8 mouse cellular contexts compared by ENCODE assay signal in genomic region chr5:142907048-142907802, GRCm38 (mm10). TPM values are rescaled to one million over a fixed set of nuclear protein-coding genes. Genes with fewer than 3 reads are reported as not detected.
DNase-seq lines count a peak whose midpoint lies in the region; ATAC-seq and TF ChIP-seq lines count a peak whose summit lies in the region.

No protein-coding gene starts in this region.

- H3K4me2 ChIP-seq in embryonic facial prominence, embryonic 11.5 days (ENCODE audit: low read depth, low read length): peak overlapping the region; percentile 70
- peak overlapping the region; percentile 93 for H3K4me2 ChIP-seq in limb, embryonic 14.5 days (replicated peaks; ENCODE audit: low read depth, low read length, severe bottlenecking)
- peak overlapping the region; percentile 72 for H3K4me2 ChIP-seq in midbrain, postnatal 0 days (ENCODE audit: low read depth, low read length, poor library complexity, severe bottlenecking)

- peak overlapping the region; percentile 93 for H3K27ac ChIP-seq in embryonic facial prominence, embryonic 11.5 days (replicated peaks; ENCODE audit: low read depth, low read length)
- H3K27ac ChIP-seq in limb, embryonic 14.5 days (replicated peaks; ENCODE audit: low read depth, low read length): peak overlapping the region; percentile 99
- H3K27ac ChIP-seq in midbrain, postnatal 0 days (ENCODE audit: low read depth, low read length): peak overlapping the region; percentile 100

- H3K9me3 ChIP-seq in embryonic facial prominence, embryonic 11.5 days (replicated peaks; ENCODE audit: control insufficient read depth, low read length): no peaks in the 10 kb centered on the region
- H3K9me3 ChIP-seq in limb, embryonic 14.5 days (ENCODE audit: control insufficient read depth, low read length): no peaks in the 10 kb centered on the region
- no peaks in the 10 kb centered on the region for H3K9me3 ChIP-seq in midbrain, postnatal 0 days (ENCODE audit: low read length)

- 43% methylated on average over 14 of the region's 14 CpGs for WGBS in embryonic facial prominence, embryonic 11.5 days
- 25% methylated on average over 14 of the region's 14 CpGs for WGBS in limb, embryonic 14.5 days
- WGBS in midbrain, postnatal 0 days: 20% methylated on average over 14 of the region's 14 CpGs

- TF ChIP-seq POLR2A in limb, embryonic 14.5 days (IDR thresholded peaks at IDR 0.05; ENCODE audit: borderline replicate concordance, extremely low read depth, insufficient read depth, insufficient read length): no peak

- peak overlapping the region; percentile 80 for H3K9ac ChIP-seq in embryonic facial prominence, embryonic 11.5 days (replicated peaks; ENCODE audit: low read length)
- H3K9ac ChIP-seq in limb, embryonic 14.5 days (ENCODE audit: low read depth, low read length, severe bottlenecking): peak overlapping the region; percentile 100
- H3K9ac ChIP-seq in midbrain, postnatal 0 days (replicated peaks; ENCODE audit: low read length, poor library complexity, severe bottlenecking): peak overlapping the region; percentile 68

- H3K4me3 ChIP-seq in embryonic facial prominence, embryonic 11.5 days (ENCODE audit: low read depth, low read length): peak overlapping the region; percentile 100
- peak overlapping the region; percentile 83 for H3K4me3 ChIP-seq in limb, embryonic 14.5 days (replicated peaks; ENCODE audit: low read length)
- peak overlapping the region; percentile 97 for H3K4me3 ChIP-seq in midbrain, postnatal 0 days (ENCODE audit: low read depth, low read length)

- no peaks in the 10 kb centered on the region; the same call in 1 of the 2 replicates for H3K4me1 ChIP-seq in embryonic facial prominence, embryonic 11.5 days (ENCODE audit: control insufficient read depth, insufficient read depth, low read length)
- H3K4me1 ChIP-seq in limb, embryonic 14.5 days (ENCODE audit: control insufficient read depth, insufficient read depth, low read length): peaks cover 40% of the 10 kb centered on the region
- H3K4me1 ChIP-seq in midbrain, postnatal 0 days (ENCODE audit: insufficient read depth, low read length): peaks cover 18% of the 10 kb centered on the region

- peak; percentile 44 for DNase-seq in ovary, adult 18-20 months (ENCODE audit: low spot score)
- no peak for DNase-seq in ovary, postnatal 10 days (ENCODE audit: low spot score)
- no peak for DNase-seq in embryonic facial prominence, embryonic 11.5 days (ENCODE audit: low spot score)
- peak; percentile 73 for DNase-seq in heart, adult 8-10 months (ENCODE audit: low spot score)
- peak; percentile 37 to 59 for DNase-seq in kidney, adult 8-10 months
- peak; percentile 86 for DNase-seq in limb, embryonic 14.5 days (ENCODE audit: low spot score)
- DNase-seq in midbrain, postnatal 0 days (ENCODE audit: low spot score): peak; percentile 89
- peak; percentile 63 to 64 for DNase-seq in thymus, postnatal 10 days (ENCODE audit: low spot score in 2 of 2)

- peaks cover 13% of the 10 kb centered on the region for H3K36me3 ChIP-seq in embryonic facial prominence, embryonic 11.5 days (replicated peaks; ENCODE audit: control insufficient read depth, insufficient read depth, low read depth, low read length)
- peaks cover 33% of the 10 kb centered on the region for H3K36me3 ChIP-seq in limb, embryonic 14.5 days (ENCODE audit: control insufficient read depth, insufficient read depth, low read length)
- peaks cover 20% of the 10 kb centered on the region for H3K36me3 ChIP-seq in midbrain, postnatal 0 days (ENCODE audit: insufficient read depth, low read length)

- ATAC-seq in embryonic facial prominence, embryonic 11.5 days (replicated peaks; ENCODE audit: insufficient number of reproducible peaks, low FRiP score, low TSS enrichment, low read depth): no peak
- no peak for ATAC-seq in limb, embryonic 14.5 days (ENCODE audit: low FRiP score, low read depth)
- no peak; the same call in 1 of the 2 replicates for ATAC-seq in midbrain, postnatal 0 days (ENCODE audit: low FRiP score)

- no peaks in the 10 kb centered on the region for H3K27me3 ChIP-seq in embryonic facial prominence, embryonic 11.5 days (ENCODE audit: control insufficient read depth, insufficient read depth, low read length)
- no peaks in the 10 kb centered on the region for H3K27me3 ChIP-seq in limb, embryonic 14.5 days (ENCODE audit: control insufficient read depth, insufficient read depth, low read length)
- H3K27me3 ChIP-seq in midbrain, postnatal 0 days (ENCODE audit: insufficient read depth, low read length): no peaks in the 10 kb centered on the region

- no peak for TF ChIP-seq CTCF in midbrain, postnatal 0 days (IDR thresholded peaks at IDR 0.05)

RNA-seq across cellular contexts. Expression of gene Actb, which starts 0.7 kb away (rescaled TPM):
- 16,388 and 16,949 TPM in 2 replicates for polyA plus RNA-seq in embryonic facial prominence, embryonic 11.5 days (2014; fragmentation: Nextera tagmentation; extraction: Ambion mirVana)
- 100 to 1,000 TPM; 461 to 845 (median 654) TPM for total RNA-seq in heart, adult 8-10 months (2022)
- 2,733 and 3,354 TPM in 2 replicates for polyA plus RNA-seq in limb, embryonic 14.5 days (2012; rRNA removed)
- 14,101 and 14,367 TPM in 2 replicates for polyA plus RNA-seq in limb, embryonic 14.5 days (2014; fragmentation: Nextera tagmentation; extraction: Ambion mirVana)
- total RNA-seq in midbrain, postnatal 0 days (2014; rRNA removed): 5,191 and 5,200 TPM in 2 replicates
- polyA plus RNA-seq in midbrain, postnatal 0 days (2015; fragmentation: Nextera tagmentation; extraction: Ambion mirVana): 15,915 and 17,004 TPM in 2 replicates

RNA-seq across cellular contexts. Expression of gene Fbxl18, which starts 12.0 kb away (rescaled TPM):
- 7.6 and 8.4 TPM in 2 replicates for polyA plus RNA-seq in embryonic facial prominence, embryonic 11.5 days (2014; fragmentation: Nextera tagmentation; extraction: Ambion mirVana)
- 1 to 10 TPM; 3.7 to 5.2 (median 4.7) TPM for total RNA-seq in heart, adult 8-10 months (2022)
- 12.5 and 21.1 TPM in 2 replicates for polyA plus RNA-seq in limb, embryonic 14.5 days (2012; rRNA removed)
- polyA plus RNA-seq in limb, embryonic 14.5 days (2014; fragmentation: Nextera tagmentation; extraction: Ambion mirVana): 9.4 and 10.2 TPM in 2 replicates
- 52.8 and 67.5 TPM in 2 replicates for total RNA-seq in midbrain, postnatal 0 days (2014; rRNA removed)
- polyA plus RNA-seq in midbrain, postnatal 0 days (2015; fragmentation: Nextera tagmentation; extraction: Ambion mirVana): 25.5 and 27.5 TPM in 2 replicates

RNA-seq across cellular contexts. Expression of gene Fscn1, which starts 52.9 kb away (rescaled TPM):
- polyA plus RNA-seq in embryonic facial prominence, embryonic 11.5 days (2014; fragmentation: Nextera tagmentation; extraction: Ambion mirVana): 520 and 537 TPM in 2 replicates
- 10 to 100 TPM in 3 of 4 experiments, 1 to 10 TPM in 1; 9.9 to 28.6 (median 23.6) TPM for total RNA-seq in heart, adult 8-10 months (2022)
- polyA plus RNA-seq in limb, embryonic 14.5 days (2012; rRNA removed): 395 and 512 TPM in 2 replicates
- polyA plus RNA-seq in limb, embryonic 14.5 days (2014; fragmentation: Nextera tagmentation; extraction: Ambion mirVana): 356 and 368 TPM in 2 replicates
- 536 and 616 TPM in 2 replicates for total RNA-seq in midbrain, postnatal 0 days (2014; rRNA removed)
- polyA plus RNA-seq in midbrain, postnatal 0 days (2015; fragmentation: Nextera tagmentation; extraction: Ambion mirVana): 485 and 504 TPM in 2 replicates

Comparison
In these comparisons a context has a peak if more than half of its experiments do, and no peak if none do; other contexts are left out.
1. DNase-seq: peak in ovary, adult 18-20 months (single experiment), heart, adult 8-10 months (single experiment), kidney, adult 8-10 months (2 of 2), limb, embryonic 14.5 days (single experiment), midbrain, postnatal 0 days (single experiment) and thymus, postnatal 10 days (2 of 2); none in ovary, postnatal 10 days (single experiment) and embryonic facial prominence, embryonic 11.5 days (single experiment).
2. Peak in every context shown above with its lines, with median percentiles within 50 percentile points of each other: H3K27ac ChIP-seq, H3K4me2 ChIP-seq, H3K4me3 ChIP-seq and H3K9ac ChIP-seq.